Mouse (Mus musculus): ENCODE measurements around the gene Gabbr2.

Gene Gabbr2

DNA sequence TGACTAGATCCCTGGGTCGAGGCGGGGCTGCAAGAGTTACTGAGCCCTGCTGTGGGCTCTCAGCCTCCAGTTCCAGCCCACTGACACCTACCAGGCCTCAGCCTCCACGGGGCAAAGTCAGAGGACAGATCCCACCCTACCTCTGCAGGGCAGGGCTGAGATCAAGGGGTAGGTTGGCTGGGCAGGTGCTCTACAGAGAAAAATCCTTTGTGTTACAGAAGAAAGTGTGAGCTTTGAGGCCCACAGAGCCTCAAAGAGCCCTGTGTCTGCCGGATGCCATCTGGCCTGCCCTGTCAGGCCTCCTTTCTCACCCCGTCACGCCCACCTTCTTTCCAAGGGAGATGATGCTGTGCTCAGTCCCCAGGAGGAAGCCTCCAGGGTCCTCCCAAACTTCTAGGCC lies 131.1 kb downstream of the Gabbr2 start:
- DNase-seq = no peak

DNA sequence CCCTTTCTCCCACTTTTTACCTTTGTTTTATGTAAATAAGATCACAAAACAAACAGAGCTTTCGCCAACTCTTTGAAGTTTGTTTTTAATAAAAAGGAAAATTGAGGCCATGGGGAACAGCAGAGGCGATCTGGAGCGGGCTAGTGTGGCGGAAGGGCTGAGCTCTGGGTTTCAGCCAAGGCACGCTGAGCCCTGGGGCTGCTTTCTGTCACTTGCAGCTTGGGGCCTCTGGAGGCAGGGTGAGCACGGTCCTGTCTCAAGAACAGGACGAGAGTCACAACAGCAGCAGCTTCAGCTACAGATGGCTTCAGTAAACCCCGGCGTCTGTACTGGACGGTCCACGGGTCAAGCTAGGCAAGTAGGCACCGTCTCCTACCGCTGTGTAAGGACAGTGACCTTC lies 132.8 kb downstream of the Gabbr2 start:
- DNase-seq = peak; percentile 69

- no peak for DNase-seq
These were observed 135.5 kb downstream of the Gabbr2 start for GRCm38 (mm10) chr4:46856145-46856544.

GRCm38 (mm10) chr4:46854686-46855385 lies 136.8 kb downstream of the Gabbr2 start:
- DNase-seq = no peak

GRCm38 (mm10) chr4:46853852-46854460 lies 137.7 kb downstream of the Gabbr2 start:
- DNase-seq = no peak

GRCm38 (mm10) chr4:46847745-46848144 lies 143.9 kb downstream of the Gabbr2 start:
- no peak for DNase-seq

- no peak for DNase-seq
These were observed 145.3 kb downstream of the Gabbr2 start for GRCm38 (mm10) chr4:46846396-46846795.

- DNase-seq = no peak
These were observed 146.6 kb downstream of the Gabbr2 start for GRCm38 (mm10) chr4:46844982-46845643.

- DNase-seq = no peak
These were observed 147.1 kb downstream of the Gabbr2 start for GRCm38 (mm10) chr4:46844567-46844966.

GRCm38 (mm10) chr4:46842596-46842995 lies 149.1 kb downstream of the Gabbr2 start:
- DNase-seq = no peak

DNA sequence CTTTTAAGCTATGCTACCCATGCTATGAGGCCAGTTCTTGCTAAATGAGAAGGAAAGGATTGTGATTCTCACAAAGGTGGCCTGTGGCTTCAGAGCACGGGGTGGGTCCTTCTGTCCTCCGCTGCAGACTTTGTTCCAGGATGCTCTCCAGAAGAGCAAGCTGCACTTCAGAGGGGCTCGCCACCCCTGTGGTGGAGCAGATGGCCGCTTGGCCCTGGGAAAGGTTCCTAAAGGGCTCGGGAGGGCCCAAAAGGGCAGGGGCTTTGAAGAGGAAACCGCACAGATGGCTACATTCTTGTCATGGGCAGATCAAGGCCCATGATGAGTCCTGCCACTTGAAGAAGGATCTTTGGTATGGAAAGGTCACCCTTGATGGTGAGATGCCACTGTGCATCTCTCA lies 151.5 kb downstream of the Gabbr2 start:
- DNase-seq = peak; percentile 52

DNA sequence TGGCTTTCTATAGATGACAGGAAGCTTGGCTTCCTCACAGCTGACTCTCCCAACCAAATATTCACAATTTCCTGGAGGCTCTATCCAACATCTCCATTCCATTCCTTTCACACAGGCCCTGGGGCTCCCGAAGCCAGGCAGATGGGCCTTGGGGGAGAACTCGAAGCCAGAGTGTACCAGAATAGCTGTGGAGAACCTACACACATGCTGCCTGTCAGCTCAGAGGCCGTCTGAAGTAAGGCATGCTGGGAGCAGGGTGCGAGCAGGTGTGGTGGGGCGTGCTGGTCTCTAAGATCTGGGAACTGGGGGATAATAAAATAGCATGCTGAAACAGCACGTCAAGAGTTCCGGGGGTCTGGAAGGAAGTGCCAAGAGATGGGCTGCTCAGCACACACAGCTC lies 154.3 kb downstream of the Gabbr2 start:
- DNase-seq = no peak

DNA sequence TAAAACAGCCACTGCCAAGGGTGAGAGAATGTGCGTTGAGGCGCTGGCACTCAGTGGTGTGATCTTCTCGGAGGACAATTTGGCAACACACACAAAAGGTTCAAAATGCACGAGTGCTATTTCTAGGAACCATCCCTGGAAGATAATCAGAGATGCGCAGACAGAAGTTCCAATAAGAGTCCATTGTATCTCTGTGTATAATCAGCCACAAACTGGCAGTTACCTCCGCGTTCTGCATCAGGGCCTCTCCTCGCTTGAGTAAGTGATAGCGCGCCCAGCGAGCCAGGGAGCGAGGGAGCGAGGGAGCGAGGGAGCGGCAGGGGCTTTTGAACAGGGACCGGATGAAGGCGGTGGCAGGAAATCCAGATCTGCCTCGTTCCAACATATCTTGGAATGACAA lies 155.6 kb downstream of the Gabbr2 start:
- no peak for DNase-seq

DNA sequence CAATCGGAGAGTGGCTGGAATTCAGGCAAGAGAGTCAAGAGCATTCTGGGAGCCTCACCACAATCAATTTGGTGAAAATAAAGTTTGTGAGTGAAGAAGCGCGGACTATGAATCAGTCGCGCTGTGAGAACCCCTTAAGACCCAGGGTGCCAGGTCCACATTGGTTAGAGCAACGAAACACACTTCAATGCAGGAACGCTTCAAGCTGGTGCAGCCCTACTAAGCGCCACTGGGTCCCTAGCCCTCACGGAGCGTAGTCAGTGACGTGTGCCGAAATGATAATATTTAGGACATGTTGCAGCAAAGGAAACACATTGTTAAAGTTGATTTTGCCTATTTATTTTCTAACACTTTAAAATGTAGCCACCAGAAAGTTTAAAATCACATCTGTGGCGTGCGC lies 156.6 kb downstream of the Gabbr2 start:
- DNase-seq = no peak

DNA sequence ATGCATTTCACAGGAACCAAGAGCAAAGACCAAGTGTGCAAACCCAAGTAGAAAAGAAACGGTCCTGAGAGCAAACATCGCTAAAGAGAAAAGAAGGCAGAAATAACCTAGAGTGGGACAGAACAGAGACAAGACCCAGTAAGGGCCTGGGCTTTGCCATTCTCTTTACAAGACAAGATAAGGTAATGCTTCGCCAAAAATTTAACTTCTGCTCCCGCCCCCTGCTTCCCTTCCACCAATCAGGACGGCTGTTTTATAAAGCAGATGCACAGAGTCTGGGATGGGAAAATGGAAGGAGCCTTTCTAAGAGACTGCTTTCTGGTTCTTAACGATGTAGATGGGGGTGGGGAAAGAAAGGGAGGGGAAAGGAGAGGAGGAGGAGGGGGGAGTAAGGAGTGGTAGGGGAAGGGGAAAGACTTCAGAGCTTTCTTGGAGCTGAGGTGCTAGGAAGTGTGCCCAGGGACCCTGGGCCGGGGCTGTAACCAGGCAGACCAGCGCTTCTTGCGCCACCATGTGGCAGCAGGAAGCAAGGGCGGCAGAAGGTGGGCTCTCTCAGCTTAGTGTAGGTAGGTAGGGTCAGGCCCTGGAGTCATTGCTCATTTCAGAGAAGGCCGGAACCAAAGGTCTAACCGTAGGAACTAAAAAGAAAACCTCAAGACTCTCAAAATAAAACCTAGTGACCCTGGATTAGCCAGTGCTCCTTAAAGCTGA lies 158.7 kb downstream of the Gabbr2 start:
- no peak for DNase-seq

GRCm38 (mm10) chr4:46829656-46830055 lies 162.0 kb downstream of the Gabbr2 start:
- DNase-seq = no peak

- DNase-seq = peak; percentile 54
These were observed 163.5 kb downstream of the Gabbr2 start for GRCm38 (mm10) chr4:46828141-46828571.

DNA sequence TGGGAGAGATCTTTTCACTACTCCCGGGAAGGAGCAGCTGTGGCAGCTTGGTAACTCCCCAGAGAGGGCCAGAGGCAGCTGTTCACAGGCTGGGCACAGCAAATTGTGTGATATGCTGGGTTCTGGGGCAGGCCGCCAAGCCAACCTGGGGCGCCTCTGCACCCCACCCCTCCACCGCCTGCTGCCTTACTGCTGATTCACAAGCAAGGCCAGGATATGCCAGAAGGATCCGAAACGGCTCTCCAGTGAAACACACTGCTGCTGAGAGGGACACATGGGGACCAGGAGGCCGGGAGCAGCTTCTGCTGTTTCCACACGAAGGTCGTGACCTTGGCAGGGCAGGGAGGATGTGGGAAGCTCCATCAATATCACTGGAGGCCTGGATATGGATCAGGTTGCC lies 164.2 kb downstream of the Gabbr2 start:
- DNase-seq = no peak

DNA sequence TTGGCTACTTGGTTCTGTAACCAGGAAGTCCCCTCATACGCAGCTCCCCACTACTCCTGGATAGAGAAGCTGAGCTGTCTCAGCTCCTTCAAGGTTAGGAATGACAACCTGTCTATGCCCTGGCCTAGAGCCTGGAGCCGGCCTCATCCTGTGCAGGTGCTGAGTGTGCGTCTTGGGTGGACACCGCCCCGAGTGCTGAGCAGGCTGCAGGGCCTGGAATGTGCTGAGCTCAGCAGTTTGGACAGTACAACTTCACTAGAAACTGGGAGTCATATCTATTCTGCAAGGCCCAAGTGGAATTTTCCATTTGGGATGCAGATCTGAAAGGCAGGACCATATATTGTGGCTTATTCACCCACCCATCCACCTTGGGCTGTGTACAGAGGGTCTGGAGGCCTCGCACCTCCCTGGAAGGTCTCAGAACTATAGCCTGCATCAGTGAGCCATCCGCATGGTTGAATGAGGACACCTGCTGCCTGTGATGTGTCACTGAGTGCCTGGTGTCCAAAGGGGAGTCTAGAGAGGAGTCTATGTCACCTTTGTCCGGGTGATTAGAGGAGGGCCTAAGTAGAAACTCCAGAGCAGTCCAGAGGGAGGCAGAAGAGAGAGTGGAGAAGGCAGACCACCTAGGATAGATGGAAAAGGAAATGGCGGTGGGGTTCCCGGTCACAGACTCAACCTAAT lies 165.7 kb downstream of the Gabbr2 start:
- DNase-seq = no peak

DNA sequence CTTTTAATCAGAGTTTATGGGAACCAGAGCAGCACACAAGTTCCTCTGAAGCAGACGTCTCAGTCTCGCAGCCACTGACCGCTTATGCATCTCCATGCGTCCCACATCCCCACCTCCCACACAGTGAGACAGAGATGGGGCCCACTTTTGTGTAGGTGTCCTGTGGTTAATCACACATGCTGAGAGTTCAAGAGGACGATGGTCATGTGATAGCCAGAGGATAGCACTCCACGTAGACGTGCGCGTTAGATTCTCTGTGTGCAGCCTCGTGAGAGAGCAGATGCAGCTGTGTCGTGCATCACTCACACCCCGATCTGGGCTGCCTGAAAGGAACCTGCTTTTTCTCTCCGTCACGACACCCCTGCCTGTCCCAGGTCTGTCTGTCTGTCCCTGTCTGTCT lies 167.9 kb downstream of the Gabbr2 start:
- no peak for DNase-seq

DNA sequence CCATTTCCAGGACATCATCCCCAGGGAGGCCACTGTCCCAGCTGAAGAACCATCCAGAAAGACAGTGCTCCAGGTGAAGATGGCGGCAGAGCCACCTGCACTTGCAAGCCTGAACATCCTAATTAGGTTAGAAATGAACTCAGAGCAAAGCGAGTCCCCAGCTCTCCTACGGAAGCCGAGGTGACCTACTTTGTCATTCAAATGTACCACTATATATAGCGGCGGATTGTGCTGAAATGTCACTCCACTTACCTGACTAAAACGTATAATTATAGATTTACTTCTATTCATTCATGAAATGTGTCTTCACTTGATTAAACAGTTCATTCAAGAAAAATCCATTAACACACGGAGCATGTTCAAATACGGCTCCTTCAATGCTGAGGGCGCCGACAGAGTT lies 170.0 kb downstream of the Gabbr2 start:
- DNase-seq = no peak

DNA sequence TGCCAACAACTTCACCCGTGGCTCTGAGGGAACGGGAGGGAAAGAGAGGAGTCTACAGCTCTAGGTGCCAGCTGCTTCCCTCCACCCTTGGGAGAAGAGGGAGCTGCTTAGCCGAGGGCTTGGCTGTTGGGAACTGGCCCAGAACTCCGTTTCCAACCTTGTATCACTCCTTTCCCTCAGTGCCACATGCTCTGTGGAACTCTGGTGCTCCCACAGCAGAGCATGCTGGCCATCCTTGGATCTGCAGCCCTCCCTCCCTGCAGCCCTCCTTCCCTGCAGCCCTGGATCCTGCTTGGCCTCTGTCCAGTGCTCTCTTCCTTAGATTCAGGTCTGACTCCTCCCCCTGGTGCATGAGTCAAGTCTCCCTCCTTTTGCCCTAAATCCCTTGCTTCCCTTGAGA lies 176.7 kb downstream of the Gabbr2 start:
- DNase-seq = peak; percentile 57

GRCm38 (mm10) chr4:46814236-46814635 lies 177.4 kb downstream of the Gabbr2 start:
- DNase-seq = no peak

All from cerebellum, adult 8-10 months (tissue).